Mouse (Mus musculus) embryonic facial prominence, embryonic 14.5 days (tissue): ENCODE data around the gene Ptx4. TPM values are rescaled to one million over a fixed set of nuclear protein-coding genes. Genes with fewer than 3 reads are reported as not detected.
A peak's percentile ranks its signal among the peaks of the same experiment; 100 is the strongest.

Source experiments
- ATAC-seq: fragments of 200-750 bp; cut with Nextera tagmentation; 2 replicates; pipeline ENCODE4 v1.8.0; 2017; ENCODE audit warnings: low read depth, moderate number of reproducible peaks, moderate TSS enrichment
- DNase-seq: peaks from one replicate; pipeline ENCODE4 v3.0.0-alpha.2; 2015; ENCODE audit warnings: low spot score
- H3K27ac ChIP-seq: fragments of 300-500 bp; sonication (generic); replicated peaks from 2 replicates; pipeline ENCODE4 v1.5.1; 2014; ENCODE audit warnings: low read depth, mild to moderate bottlenecking, low read length, moderate library complexity
- H3K27me3 ChIP-seq: fragments of 300-500 bp; sonication (generic); replicated peaks from 2 replicates; pipeline ENCODE4 v1.6.1; 2014; ENCODE audit warnings: low read length; ENCODE audit not compliant: control insufficient read depth, insufficient read depth
- H3K36me3 ChIP-seq: fragments of 300-500 bp; sonication (generic); 2 replicates; pipeline ENCODE4 v1.6.1; 2014; ENCODE audit warnings: low read length, mixed read lengths; ENCODE audit not compliant: control insufficient read depth, insufficient read depth
- H3K4me1 ChIP-seq: fragments of 300-500 bp; sonication (generic); 2 replicates; pipeline ENCODE4 v1.6.1; 2014; ENCODE audit warnings: antibody characterized with exemption, low read length; ENCODE audit not compliant: control insufficient read depth, insufficient read depth
- H3K4me2 ChIP-seq: fragments of 300-500 bp; sonication (generic); 2 replicates; pipeline ENCODE4 v1.6.1; 2014; ENCODE audit warnings: low read depth, mild to moderate bottlenecking, low read length, moderate library complexity, mixed read lengths
- H3K4me3 ChIP-seq: fragments of 300-500 bp; sonication (generic); 2 replicates; pipeline ENCODE4 v1.5.1; 2014; ENCODE audit warnings: low read depth, mild to moderate bottlenecking, low read length
- H3K9ac ChIP-seq: fragments of 300-500 bp; sonication (generic); 2 replicates; pipeline ENCODE4 v1.6.1; 2014; ENCODE audit warnings: low read depth, mild to moderate bottlenecking, low read length, moderate library complexity, mixed read lengths
- H3K9me3 ChIP-seq: fragments of 300-500 bp; sonication (generic); 2 replicates; pipeline ENCODE4 v1.6.1; 2016; ENCODE audit warnings: low read length; ENCODE audit not compliant: control insufficient read depth
- WGBS: fragments of 180-500 bp; shearing (Covaris S2); extraction: QIAGEN DNeasy Blood & Tissue Kit; methylation state at CpG from one replicate; pipeline ENCODE4 v1.1.7; 2014; 5-methylcytosine and 5-hydroxymethylcytosine counted together
- polyA plus RNA-seq: library from polyadenylated mRNA; unstranded; fragments of >200 nt; fragmentation: Nextera tagmentation; extraction: Ambion mirVana; gene quantifications from 2 replicates; pipeline ENCODE4 v1.2.1, GENCODE M21; 2014

Gene Ptx4
- polyA plus RNA-seq, 1 experiment from 2014 or later = 1.8 TPM

DNA sequence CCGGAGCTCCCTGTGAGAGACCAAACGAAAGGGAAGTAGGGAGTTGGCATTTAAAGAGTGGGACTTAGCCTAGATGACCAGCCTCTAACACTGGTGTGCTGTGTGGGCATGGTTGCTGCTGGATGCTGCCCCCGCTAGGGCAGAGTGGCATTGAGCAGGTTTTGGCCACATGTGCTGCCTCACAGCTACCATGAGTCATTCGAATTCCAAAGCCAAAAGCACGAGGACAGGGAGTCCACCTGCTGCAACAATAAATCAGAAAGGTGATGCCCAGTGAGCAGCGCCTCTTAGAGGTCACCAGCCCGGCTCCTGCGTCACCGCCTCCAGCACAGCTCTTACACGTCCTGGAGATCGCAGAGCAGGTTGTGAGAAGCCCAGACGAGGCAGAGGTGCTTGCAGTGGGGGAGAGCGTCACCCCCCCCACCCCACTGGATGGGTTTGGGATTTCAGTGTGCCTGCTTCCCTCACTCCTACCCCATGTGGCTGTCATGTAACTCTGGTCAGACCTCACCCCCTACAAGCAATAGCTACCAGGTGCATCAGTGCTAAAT lies 35.6 kb upstream of the Ptx4 start:
- ATAC-seq (no peak), DNase-seq (no peak)
- H3K9me3 ChIP-seq = no peaks in the 10 kb centered on the region
- H3K4me1 ChIP-seq = peaks cover 41% of the 10 kb centered on the region
- 65% methylated on average over 13 of the region's 13 CpGs for whole genome bisulfite sequencing
- H3K4me2 ChIP-seq = no peak overlapping the region
- peaks cover 19% of the 10 kb centered on the region; the same call in 1 of the 2 replicates for H3K36me3 ChIP-seq
- no peak overlapping the region for H3K4me3 ChIP-seq
- H3K27me3 ChIP-seq = no peaks in the 10 kb centered on the region
- H3K9ac ChIP-seq = no peak overlapping the region
- peak overlapping the region; percentile 98 for H3K27ac ChIP-seq

GRCm38 (mm10) chr17:25086724-25087123 lies 33.8 kb upstream of the Ptx4 start:
- no peaks in the 10 kb centered on the region for H3K27me3 ChIP-seq
- DNase-seq (no peak), ATAC-seq (no peak)
- WGBS = 91% methylated on average over 7 of the region's 7 CpGs
- no peak overlapping the region for H3K27ac ChIP-seq
- no peak overlapping the region for H3K4me3 ChIP-seq
- H3K9ac ChIP-seq = no peak overlapping the region; the same call in 1 of the 2 replicates
- peaks cover 28% of the 10 kb centered on the region; the same call in 1 of the 2 replicates for H3K36me3 ChIP-seq
- peaks cover 27% of the 10 kb centered on the region for H3K4me1 ChIP-seq
- H3K4me2 ChIP-seq = no peak overlapping the region
- no peaks in the 10 kb centered on the region for H3K9me3 ChIP-seq

GRCm38 (mm10) chr17:25089158-25089557 lies 31.4 kb upstream of the Ptx4 start:
- peaks cover 49% of the 10 kb centered on the region for H3K36me3 ChIP-seq
- no peak overlapping the region for H3K4me3 ChIP-seq

DNA sequence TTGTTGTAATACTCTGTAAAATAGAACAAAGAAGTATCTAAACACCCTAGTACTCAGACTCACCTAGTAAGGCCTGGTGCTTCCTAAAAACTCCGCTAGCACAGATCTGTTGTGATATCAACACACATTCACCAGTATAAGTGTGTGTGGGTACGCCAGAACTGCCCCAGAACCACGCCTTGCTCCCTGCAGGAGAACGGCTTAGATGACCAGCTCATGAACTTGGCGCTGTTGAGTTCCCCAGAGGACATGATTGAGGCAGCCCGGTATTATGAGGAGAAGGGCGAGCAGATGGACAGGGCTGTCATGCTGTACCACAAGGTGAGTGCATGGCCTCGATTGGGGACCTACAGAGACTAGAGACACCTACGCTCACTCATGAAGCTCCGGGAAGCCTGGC lies 30.1 kb upstream of the Ptx4 start:
- Histone ChIP-seq H3K27me3 (no peaks in the 10 kb centered on the region), H3K27ac (no peak overlapping the region), H3K4me1 (no peaks in the 10 kb centered on the region; the same call in 1 of the 2 replicates), H3K9ac (no peak overlapping the region), H3K36me3 (peaks cover 62% of the 10 kb centered on the region), H3K9me3 (no peaks in the 10 kb centered on the region), H3K4me2 (no peak overlapping the region), H3K4me3 (no peak overlapping the region)
- 87% methylated on average over 10 of the region's 10 CpGs for WGBS
- ATAC-seq (no peak), DNase-seq (no peak)

More at GRCm38 (mm10) chr17:25089158-25089557, 31.4 kb upstream of the Ptx4 start:
- Histone ChIP-seq H3K27ac (no peak overlapping the region), H3K9me3 (no peaks in the 10 kb centered on the region), H3K4me1 (peaks cover 9% of the 10 kb centered on the region), H3K27me3 (no peaks in the 10 kb centered on the region), H3K9ac (no peak overlapping the region), H3K4me2 (no peak overlapping the region)
- WGBS = 90% methylated on average over 10 of the region's 10 CpGs
- DNase-seq (no peak), ATAC-seq (no peak)

- H3K9me3 ChIP-seq = no peaks in the 10 kb centered on the region
- H3K27me3 ChIP-seq = no peaks in the 10 kb centered on the region
- no peak overlapping the region for H3K9ac ChIP-seq
- H3K4me2 ChIP-seq = no peak overlapping the region
- no peak overlapping the region for H3K27ac ChIP-seq
- ATAC-seq (no peak), DNase-seq (no peak)
- peaks cover 72% of the 10 kb centered on the region for H3K36me3 ChIP-seq
- no peak overlapping the region for H3K4me3 ChIP-seq
- 89% methylated on average over 2 of the region's 2 CpGs for WGBS
- H3K4me1 ChIP-seq = no peaks in the 10 kb centered on the region
Observed at GRCm38 (mm10) chr17:25096221-25096620, 24.3 kb upstream of the Ptx4 start.

DNA sequence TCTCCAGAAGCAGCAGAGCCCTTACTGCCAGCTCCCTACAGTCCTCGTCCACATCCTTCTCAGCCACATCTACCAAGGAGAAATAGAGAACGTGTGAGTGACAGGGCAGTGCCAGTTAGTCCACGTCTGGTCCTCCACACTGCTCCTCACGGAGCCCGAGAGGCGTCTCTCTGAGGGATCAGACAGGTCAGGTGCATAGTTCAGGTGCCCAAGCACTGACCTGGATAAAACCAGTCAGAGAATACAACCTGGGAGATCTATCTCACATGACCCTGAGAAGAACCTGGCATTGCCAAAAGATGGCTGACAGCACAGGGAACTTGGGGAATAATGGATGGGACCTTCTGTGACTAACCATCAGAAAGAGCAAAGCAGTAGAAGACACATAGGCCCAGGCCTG lies 20.5 kb upstream of the Ptx4 start:
- Histone ChIP-seq H3K9ac (no peak overlapping the region), H3K4me3 (no peak overlapping the region)
- 97% methylated on average over 6 of the region's 6 CpGs for WGBS

GRCm38 (mm10) chr17:25101338-25101737 lies 19.2 kb upstream of the Ptx4 start:
- Histone ChIP-seq H3K4me3 (no peak overlapping the region), H3K4me1 (no peaks in the 10 kb centered on the region), H3K36me3 (peaks cover 89% of the 10 kb centered on the region), H3K4me2 (no peak overlapping the region), H3K27me3 (no peaks in the 10 kb centered on the region), H3K9ac (no peak overlapping the region), H3K9me3 (no peaks in the 10 kb centered on the region), H3K27ac (no peak overlapping the region)
- WGBS = 95% methylated on average over 11 of the region's 11 CpGs
- ATAC-seq (no peak), DNase-seq (no peak)

More for the DNA sequence above, 20.5 kb upstream of the Ptx4 start:
- no peaks in the 10 kb centered on the region for H3K9me3 ChIP-seq
- DNase-seq (no peak), ATAC-seq (no peak)
- H3K4me2 ChIP-seq = no peak overlapping the region
- H3K27ac ChIP-seq = no peak overlapping the region
- H3K27me3 ChIP-seq = no peaks in the 10 kb centered on the region
- peaks cover 80% of the 10 kb centered on the region for H3K36me3 ChIP-seq
- no peaks in the 10 kb centered on the region for H3K4me1 ChIP-seq

DNA sequence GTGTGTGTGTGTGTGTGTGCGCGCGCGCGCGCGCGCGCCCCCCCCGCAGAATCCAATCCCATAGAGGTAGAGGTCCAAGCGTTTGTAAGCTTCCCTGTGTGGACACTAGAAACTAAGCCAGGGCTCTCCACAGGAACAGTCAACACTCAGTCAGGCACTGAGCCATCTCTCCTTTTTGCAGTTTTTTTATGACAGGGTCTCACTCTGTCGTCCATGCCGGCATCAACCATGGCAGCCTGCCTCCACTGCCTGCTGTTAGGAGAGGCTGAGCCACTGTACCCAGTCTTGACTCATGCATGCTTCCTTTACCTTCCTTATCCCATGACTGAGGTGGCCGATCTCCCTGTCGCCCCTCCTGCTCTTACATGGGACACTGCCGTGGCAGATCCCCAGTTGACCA lies 12.8 kb upstream of the Ptx4 start:
- Histone ChIP-seq H3K4me1 (no peaks in the 10 kb centered on the region), H3K4me2 (no peak overlapping the region), H3K27ac (no peak overlapping the region), H3K9ac (no peak overlapping the region), H3K9me3 (no peaks in the 10 kb centered on the region), H3K27me3 (no peaks in the 10 kb centered on the region), H3K36me3 (peaks cover 91% of the 10 kb centered on the region), H3K4me3 (no peak overlapping the region)
- no peak for ATAC-seq
- no peak for DNase-seq
- WGBS = 97% methylated on average over 13 of the region's 16 CpGs

DNA sequence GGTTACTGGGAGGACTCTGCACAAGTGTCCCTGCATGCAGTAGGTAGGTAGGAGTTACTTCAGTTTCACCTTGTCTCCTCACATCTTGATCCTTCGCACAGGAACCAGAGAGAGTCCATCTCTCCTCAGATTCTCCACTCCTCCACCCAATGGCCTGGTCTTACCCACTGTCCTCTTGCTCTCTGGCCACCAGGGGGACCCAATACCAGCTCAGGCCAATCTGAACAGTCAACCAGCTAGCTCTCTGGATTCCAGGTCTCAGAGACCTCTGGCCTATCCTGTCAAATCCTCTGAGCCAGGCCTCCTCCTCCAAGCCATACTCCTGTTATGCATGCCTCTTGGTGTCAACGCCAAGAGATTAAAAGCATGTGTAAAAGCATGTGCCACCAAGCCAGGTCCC lies 11.0 kb upstream of the Ptx4 start:
- H3K9ac ChIP-seq = no peak overlapping the region
- H3K4me3 ChIP-seq = no peak overlapping the region
- DNase-seq = peak; percentile 43
- no peak overlapping the region for H3K4me2 ChIP-seq
- peaks cover under 1% of the 10 kb centered on the region for H3K4me1 ChIP-seq
- 75% methylated on average over 2 of the region's 2 CpGs for WGBS
- H3K36me3 ChIP-seq = peaks cover 78% of the 10 kb centered on the region
- no peaks in the 10 kb centered on the region for H3K27me3 ChIP-seq
- peak; percentile 50; the same call in 1 of the 2 replicates for ATAC-seq
- no peaks in the 10 kb centered on the region for H3K9me3 ChIP-seq
- no peak overlapping the region for H3K27ac ChIP-seq
